Mouse (Mus musculus) lung, adult 2 months (tissue): ENCODE measurements around the gene Nsd1.

ENCODE experiments used
- CTCF ChIP-seq: fragments of 200-500 bp; IDR thresholded peaks from 2 replicates; pipeline ENCODE4 v1.5.1; 2011; ENCODE audit warnings: mild to moderate bottlenecking, low read length, control low read depth; ENCODE audit not compliant: insufficient read depth
- POLR2A ChIP-seq: fragments of 200-500 bp; IDR thresholded peaks from 2 replicates; pipeline ENCODE4 v1.6.1; 2011; ENCODE audit warnings: low read depth, mild to moderate bottlenecking, control low read depth, low read length, borderline replicate concordance; ENCODE audit errors: extremely low read depth

DNA sequence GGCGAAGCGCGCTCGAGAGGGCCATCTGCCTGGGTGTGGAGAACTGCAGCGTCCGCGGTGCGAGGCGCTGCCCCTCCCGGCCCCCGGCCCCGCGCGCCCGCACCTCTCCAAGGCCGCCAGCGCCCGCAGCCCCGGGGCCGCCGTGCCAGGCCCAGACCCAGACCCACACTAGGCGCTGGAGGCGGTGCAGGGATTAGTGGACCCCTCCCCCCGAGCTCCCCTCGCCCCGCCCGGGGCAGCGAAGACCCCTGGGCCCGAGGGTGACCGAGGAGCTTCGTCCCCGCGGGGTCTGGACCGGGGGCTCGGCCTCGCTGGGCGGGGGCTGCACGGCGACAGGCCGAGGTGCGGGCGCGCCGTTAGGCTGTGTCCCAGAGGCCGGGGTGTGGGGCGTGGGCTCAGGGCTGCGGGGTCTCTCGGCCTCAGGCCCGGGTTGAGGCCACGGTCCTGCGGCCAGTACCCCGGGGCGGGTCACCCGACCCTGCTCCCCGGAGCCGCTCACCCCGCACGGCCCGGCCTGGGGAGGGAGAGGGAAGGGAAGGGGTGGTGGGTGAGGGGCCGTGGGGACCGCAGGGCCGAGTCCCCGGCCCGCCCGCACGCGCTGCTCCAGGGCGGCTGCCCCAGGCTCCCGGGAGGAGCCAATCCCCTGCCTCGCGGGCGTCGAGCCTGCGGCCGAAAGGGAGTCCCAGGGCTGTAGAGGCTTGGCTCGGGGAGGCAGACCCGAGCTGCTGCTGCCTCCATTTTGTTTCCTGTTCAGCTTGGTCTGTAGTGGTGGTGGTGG is 800 bp downstream of the Nsd1 start:
- no peak for TF ChIP-seq CTCF
- peak; percentile 74; the same call in 1 of the 2 replicates for TF ChIP-seq POLR2A
